Mouse (Mus musculus): ENCODE results near the gene Mid1ip1. TPM values are rescaled to one million over a fixed set of nuclear protein-coding genes. Genes with fewer than 3 reads are reported as not detected.

Gene Mid1ip1
- 37.4 and 44.0 TPM in 2 replicates for polyA plus RNA-seq (2016; fragmentation: Nextera tagmentation; extraction: Ambion mirVana)

DNA sequence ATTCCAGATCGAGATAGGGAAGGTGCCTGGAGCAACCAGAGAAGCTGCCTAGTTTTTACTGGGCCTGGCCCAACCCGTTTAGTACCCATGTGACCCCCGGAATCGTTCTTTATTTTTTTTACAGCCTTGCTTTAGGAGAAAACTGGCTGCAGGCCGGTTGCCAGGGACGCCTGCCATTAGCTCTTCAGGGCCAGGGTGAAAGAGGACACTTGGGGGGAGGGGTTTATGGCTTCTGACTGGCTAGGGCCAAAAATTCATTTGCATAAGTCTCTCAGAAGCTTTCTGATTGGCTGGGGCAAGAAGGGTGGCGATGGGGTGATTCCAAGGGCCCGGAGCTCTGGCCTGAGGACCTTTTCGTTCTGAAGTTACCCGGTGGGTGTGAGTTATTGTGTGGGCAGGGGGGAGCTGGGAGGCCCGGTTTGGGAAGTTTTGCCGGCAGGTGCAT lies at the start of gene Mid1ip1:
TSS of gene Mid1ip1 (plus strand) at position 318 of the 445 bp plus-strand sequence.
- 22% methylated on average over 12 of the region's 12 CpGs for WGBS
- Histone ChIP-seq H3K4me3 (peak within 1 kb of the TSS; percentile 43), H3K9me3 (replicated peaks) (no peaks in the 10 kb centered on the region; the same call in 1 of the 2 replicates)

DNA sequence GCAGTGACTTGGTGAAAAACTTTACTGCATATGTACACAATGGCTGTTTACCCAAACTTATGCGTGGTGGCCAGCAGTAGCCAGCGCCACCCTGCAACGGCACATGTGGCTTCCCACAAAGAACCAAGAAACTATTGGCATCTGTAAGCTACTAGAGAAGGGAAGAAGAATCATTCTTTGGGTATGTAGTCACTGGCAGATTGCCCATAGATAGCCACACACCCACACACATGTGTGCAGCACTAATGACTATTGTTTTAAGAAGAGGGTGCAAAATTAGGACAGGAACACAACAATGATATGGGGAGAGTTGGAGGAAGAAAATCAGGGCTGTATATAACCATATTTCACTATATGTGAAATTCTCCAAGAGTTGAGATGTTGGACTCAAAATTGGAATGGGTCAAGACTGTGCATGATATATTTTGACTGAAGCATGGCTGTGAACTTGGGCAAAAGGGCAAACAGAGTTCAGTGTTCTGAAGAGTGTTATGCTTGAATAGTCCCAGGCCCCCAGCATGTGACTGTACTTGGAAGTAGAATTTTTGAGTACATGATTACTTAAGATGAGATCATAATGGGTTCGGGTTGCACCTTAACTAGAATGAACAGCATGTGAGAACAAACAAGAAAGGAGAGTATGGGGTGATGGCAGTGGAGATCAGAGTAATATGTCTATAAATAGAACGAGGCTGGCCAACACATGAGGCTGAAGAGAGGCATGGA lies 20.2 kb upstream of the Mid1ip1 start:
- H3K9me3 ChIP-seq (replicated peaks): no peaks in the 10 kb centered on the region
- DNase-seq (ENCODE audit: low spot score): no peak
- no peak overlapping the region for H3K4me3 ChIP-seq
- H3K36me3 ChIP-seq: no peaks in the 10 kb centered on the region
- 92% methylated on average over 5 of the region's 5 CpGs for WGBS
- H3K27ac ChIP-seq (replicated peaks): no peak overlapping the region
- H3K27me3 ChIP-seq (ENCODE audit: low read depth, poor library complexity, severe bottlenecking): no peaks in the 10 kb centered on the region
- no peaks in the 10 kb centered on the region for H3K4me1 ChIP-seq

More for the DNA sequence above, at the start of gene Mid1ip1:
- H3K27me3 ChIP-seq (ENCODE audit: low read depth, poor library complexity, severe bottlenecking): peaks cover 5% of the 10 kb centered on the region; the same call in 1 of the 2 replicates
- H3K4me1 ChIP-seq: peaks cover 26% of the 10 kb centered on the region
- DNase-seq (ENCODE audit: low spot score): peak; percentile 81
- peak within 1 kb of the TSS; percentile 86 for H3K27ac ChIP-seq (replicated peaks)
- no peaks in the 10 kb centered on the region for H3K36me3 ChIP-seq

GRCm38 (mm10) chrX:10706728-10707127 lies 8.1 kb upstream of the Mid1ip1 start:
- H3K4me1 ChIP-seq: no peaks in the 10 kb centered on the region
- H3K9me3 ChIP-seq (replicated peaks): no peaks in the 10 kb centered on the region
- no peak overlapping the region for H3K4me3 ChIP-seq
- H3K36me3 ChIP-seq: no peaks in the 10 kb centered on the region
- no peaks in the 10 kb centered on the region for H3K27me3 ChIP-seq (ENCODE audit: low read depth, poor library complexity, severe bottlenecking)
- WGBS: 88% methylated on average over 3 of the region's 3 CpGs
- H3K27ac ChIP-seq (replicated peaks): no peak overlapping the region
- DNase-seq (ENCODE audit: low spot score): no peak

DNA sequence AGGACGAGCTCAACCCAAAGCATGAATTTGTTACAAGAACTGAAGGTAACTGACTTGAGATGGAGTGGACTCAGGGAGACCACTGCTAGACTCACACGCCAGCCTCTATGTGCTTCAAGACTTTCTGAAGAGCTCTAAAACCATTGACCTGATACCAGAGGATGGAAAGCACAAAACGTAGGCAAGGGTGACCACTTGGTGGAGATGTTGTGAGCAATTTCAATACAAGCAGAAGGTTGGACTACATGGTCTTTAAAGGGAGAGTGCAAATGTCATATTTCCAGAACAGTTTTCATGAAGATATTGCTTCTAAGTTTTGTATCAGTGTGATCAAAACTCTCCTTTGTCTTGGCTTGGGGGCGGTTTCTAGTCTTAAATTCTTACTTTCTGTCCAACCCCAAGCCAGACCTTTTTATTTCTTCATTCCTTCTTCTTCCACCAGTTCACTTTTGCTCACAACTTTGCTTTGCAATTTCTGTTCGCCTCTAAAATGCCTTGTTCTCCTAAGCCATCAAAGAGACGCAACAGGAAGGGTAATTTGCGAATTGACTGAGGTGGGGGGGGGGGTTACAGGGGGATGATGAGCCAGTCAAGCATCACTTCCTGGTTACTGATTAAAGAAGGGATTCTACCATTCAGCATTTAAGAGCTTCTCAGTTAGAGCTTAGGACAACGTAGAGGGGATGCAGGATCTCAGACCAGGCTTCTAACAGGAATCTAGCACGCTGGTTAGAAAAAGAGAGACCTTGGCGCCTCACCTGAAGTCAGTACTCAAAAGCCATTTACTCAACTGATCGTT lies 775 bp upstream of the Mid1ip1 start:
- peak overlapping the region; percentile 43 for H3K4me3 ChIP-seq

GRCm38 (mm10) chrX:10716917-10717763 lies 2.3 kb downstream of the Mid1ip1 start:
- H3K36me3 ChIP-seq: no peaks in the 10 kb centered on the region
- peaks cover 34% of the 10 kb centered on the region for H3K4me1 ChIP-seq
- peak; percentile 82 for DNase-seq (ENCODE audit: low spot score)
- peak overlapping the region; percentile 64 for H3K4me3 ChIP-seq
- H3K27me3 ChIP-seq (ENCODE audit: low read depth, poor library complexity, severe bottlenecking): peaks cover 5% of the 10 kb centered on the region; the same call in 1 of the 2 replicates
- H3K9me3 ChIP-seq (replicated peaks): no peaks in the 10 kb centered on the region; the same call in 1 of the 2 replicates
- H3K27ac ChIP-seq (replicated peaks): peak overlapping the region; percentile 89
- 14% methylated on average over 50 of the region's 50 CpGs for WGBS

More for the DNA sequence above, 775 bp upstream of the Mid1ip1 start:
- H3K27ac ChIP-seq (replicated peaks): peak overlapping the region; percentile 86
- H3K9me3 ChIP-seq (replicated peaks): no peaks in the 10 kb centered on the region; the same call in 1 of the 2 replicates
- WGBS: 39% methylated on average over 11 of the region's 11 CpGs
- H3K27me3 ChIP-seq (ENCODE audit: low read depth, poor library complexity, severe bottlenecking): peaks cover 5% of the 10 kb centered on the region; the same call in 1 of the 2 replicates
- no peak for DNase-seq (ENCODE audit: low spot score)
- no peaks in the 10 kb centered on the region for H3K36me3 ChIP-seq
- peaks cover 22% of the 10 kb centered on the region for H3K4me1 ChIP-seq

DNA sequence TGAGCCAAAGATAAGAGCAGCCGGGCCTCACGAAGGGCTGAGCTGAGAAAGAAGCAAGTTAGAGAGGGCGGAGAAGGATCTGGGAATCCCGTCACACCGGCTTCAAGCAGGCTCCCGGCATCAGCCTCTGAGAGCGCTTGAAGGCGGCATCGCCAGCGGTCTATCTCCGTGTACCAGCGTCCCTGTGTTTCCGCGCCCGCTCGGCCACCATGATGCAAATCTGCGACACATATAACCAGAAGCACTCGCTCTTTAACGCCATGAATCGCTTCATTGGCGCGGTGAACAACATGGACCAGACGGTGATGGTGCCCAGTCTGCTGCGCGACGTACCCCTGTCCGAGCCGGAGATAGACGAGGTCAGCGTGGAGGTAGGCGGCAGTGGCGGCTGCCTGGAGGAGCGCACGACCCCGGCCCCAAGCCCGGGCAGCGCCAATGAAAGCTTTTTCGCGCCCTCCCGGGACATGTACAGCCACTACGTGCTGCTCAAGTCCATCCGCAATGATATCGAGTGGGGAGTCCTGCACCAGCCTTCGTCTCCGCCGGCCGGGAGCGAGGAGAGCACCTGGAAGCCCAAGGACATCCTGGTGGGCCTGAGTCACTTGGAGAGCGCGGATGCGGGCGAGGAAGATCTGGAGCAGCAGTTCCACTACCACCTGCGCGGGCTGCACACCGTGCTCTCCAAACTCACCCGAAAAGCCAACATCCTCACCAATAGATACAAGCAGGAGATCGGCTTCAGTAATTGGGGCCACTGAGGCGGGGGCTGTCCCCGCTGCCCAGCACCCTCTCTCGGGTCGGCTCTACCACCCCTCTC lies 3.4 kb downstream of the Mid1ip1 start:
- H3K9me3 ChIP-seq (replicated peaks): no peaks in the 10 kb centered on the region; the same call in 1 of the 2 replicates
- H3K4me3 ChIP-seq: peak overlapping the region; percentile 64
- H3K27me3 ChIP-seq (ENCODE audit: low read depth, poor library complexity, severe bottlenecking): peaks cover 5% of the 10 kb centered on the region
- peaks cover 34% of the 10 kb centered on the region for H3K4me1 ChIP-seq
- peak; percentile 39 for DNase-seq (ENCODE audit: low spot score)
- H3K27ac ChIP-seq (replicated peaks): peak overlapping the region; percentile 89
- no peaks in the 10 kb centered on the region for H3K36me3 ChIP-seq
- 16% methylated on average over 61 of the region's 61 CpGs for WGBS

- peak; percentile 45 for DNase-seq (ENCODE audit: low spot score)
- WGBS: 22% methylated on average over 22 of the region's 22 CpGs
- Histone ChIP-seq H3K27me3 (ENCODE audit: low read depth, poor library complexity, severe bottlenecking) (peaks cover 5% of the 10 kb centered on the region), H3K36me3 (no peaks in the 10 kb centered on the region), H3K4me1 (peaks cover 33% of the 10 kb centered on the region), H3K9me3 (replicated peaks) (no peaks in the 10 kb centered on the region; the same call in 1 of the 2 replicates), H3K27ac (replicated peaks) (peak overlapping the region; percentile 89), H3K4me3 (peak overlapping the region; percentile 64)
Observed at GRCm38 (mm10) chrX:10718838-10719539, 4.2 kb downstream of the Mid1ip1 start.

GRCm38 (mm10) chrX:10720391-10720790 lies 5.6 kb downstream of the Mid1ip1 start:
- Histone ChIP-seq H3K4me1 (peaks cover 25% of the 10 kb centered on the region), H3K27ac (replicated peaks) (no peak overlapping the region), H3K9me3 (replicated peaks) (no peaks in the 10 kb centered on the region; the same call in 1 of the 2 replicates), H3K27me3 (ENCODE audit: low read depth, poor library complexity, severe bottlenecking) (peaks cover 5% of the 10 kb centered on the region), H3K4me3 (no peak overlapping the region), H3K36me3 (no peaks in the 10 kb centered on the region)
- no peak for DNase-seq (ENCODE audit: low spot score)
- 35% methylated on average over 6 of the region's 6 CpGs for WGBS

DNA sequence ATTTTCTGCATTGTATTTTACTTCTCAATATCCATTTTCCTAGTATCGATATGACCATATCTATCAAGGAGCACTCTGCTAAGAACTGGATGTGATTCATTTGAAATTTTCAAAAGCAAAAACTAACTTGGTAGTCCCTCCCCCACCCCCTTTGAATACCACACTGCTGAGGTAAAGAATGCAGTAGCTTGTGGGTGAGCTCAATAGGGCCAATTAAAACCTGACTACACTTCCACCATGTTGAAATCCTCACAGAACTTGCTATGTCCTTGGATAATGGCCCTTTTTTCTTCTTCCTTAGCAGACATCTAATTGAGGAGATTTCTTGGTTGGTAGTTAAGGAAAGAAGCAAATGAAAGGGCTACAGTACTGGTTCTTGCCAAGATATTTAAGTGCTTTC lies 9.8 kb downstream of the Mid1ip1 start:
- WGBS: 82% methylated on average over 1 of the region's 1 CpGs
- Histone ChIP-seq H3K4me3 (no peak overlapping the region), H3K4me1 (peaks cover 21% of the 10 kb centered on the region), H3K27ac (replicated peaks) (no peak overlapping the region), H3K27me3 (ENCODE audit: low read depth, poor library complexity, severe bottlenecking) (no peaks in the 10 kb centered on the region; the same call in 1 of the 2 replicates), H3K36me3 (no peaks in the 10 kb centered on the region), H3K9me3 (replicated peaks) (no peaks in the 10 kb centered on the region)
- DNase-seq (ENCODE audit: low spot score): no peak

DNA sequence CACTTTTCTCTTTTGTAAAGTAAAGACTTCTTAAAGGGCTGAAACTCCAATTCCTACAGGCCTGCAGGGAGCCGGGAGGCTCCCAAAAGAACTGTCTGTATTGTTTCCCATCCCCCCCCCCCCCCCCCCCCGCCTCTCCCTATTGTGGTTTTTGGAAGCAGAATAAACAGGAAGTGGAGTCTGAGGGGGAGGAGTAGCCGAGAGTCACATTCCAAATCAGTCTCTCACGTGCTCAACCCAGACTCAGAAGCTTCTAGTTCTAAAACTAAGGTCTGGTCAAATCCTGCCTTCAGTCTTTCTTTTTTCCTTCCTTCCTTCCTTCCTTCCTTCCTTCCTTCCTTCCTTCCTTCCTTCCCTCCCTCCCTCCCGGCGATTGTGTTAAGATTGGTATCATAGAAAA lies 14.7 kb downstream of the Mid1ip1 start:
- WGBS: 25% methylated on average over 6 of the region's 6 CpGs
- Histone ChIP-seq H3K4me3 (no peak overlapping the region), H3K27ac (replicated peaks) (peak overlapping the region; percentile 42; the same call in 1 of the 2 replicates), H3K27me3 (ENCODE audit: low read depth, poor library complexity, severe bottlenecking) (peaks cover 13% of the 10 kb centered on the region; the same call in 1 of the 2 replicates), H3K9me3 (replicated peaks) (no peaks in the 10 kb centered on the region), H3K4me1 (peaks cover 24% of the 10 kb centered on the region), H3K36me3 (no peaks in the 10 kb centered on the region)
- peak; percentile 35 for DNase-seq (ENCODE audit: low spot score)

DNA sequence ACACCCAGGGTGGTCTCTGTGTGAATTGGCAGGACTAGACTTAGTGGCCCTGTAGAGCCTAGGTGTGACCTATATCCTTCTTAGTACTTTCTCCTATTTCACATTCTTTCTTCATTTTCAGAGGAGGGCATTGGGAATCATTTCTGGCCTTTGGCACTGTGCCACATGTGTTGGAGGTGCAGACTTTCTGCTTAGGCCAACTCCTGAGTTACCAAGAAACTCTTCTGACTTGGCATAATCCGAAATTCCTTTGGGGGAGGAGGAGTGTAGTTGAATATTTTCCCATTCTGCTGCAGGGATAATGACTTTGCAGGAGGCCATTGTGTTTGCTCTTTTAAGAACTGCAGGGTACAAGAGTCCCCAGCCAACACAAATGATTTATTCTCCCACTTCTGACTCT lies 19.6 kb downstream of the Mid1ip1 start:
- Histone ChIP-seq H3K9me3 (replicated peaks) (no peaks in the 10 kb centered on the region), H3K27me3 (ENCODE audit: low read depth, poor library complexity, severe bottlenecking) (peaks cover 15% of the 10 kb centered on the region; the same call in 1 of the 2 replicates), H3K4me1 (peaks cover 20% of the 10 kb centered on the region), H3K4me3 (no peak overlapping the region), H3K36me3 (no peaks in the 10 kb centered on the region), H3K27ac (replicated peaks) (no peak overlapping the region)
- WGBS: 13% methylated on average over 1 of the region's 1 CpGs
- DNase-seq (ENCODE audit: low spot score): no peak

Measured in midbrain, embryonic 10.5 days (tissue).